Mouse (Mus musculus): ENCODE data around the gene Lcn11.

Gene Lcn11

DNA sequence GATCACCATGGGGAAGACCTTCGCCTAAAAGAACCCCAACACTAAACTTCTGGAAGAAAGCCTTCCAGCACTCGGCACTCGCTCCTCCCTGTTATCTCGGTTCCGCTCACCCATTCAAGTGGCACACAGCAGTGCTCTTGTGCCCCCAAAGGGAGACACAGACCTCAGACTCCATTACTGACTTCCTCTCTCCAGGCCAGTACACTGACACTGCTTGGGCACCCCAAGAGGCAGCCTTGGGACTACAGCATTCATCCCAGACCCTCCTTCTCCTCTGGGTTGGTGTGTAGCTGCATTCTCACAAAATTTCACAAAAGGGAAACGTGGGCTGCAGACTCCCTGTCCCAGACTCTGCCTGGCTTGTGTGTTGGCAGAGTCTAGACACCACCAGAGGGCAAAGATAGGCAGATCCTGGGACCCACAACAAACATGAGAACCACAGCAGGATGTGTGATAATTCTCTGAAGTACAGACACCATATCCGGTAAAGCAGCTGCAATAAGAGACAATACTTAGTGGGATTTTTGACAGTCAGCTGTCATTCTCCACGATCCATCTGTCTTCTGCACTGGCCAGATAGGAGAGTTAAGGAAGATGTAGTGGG, 51.6 kb downstream of the Lcn11 start:
- no peak for DNase-seq
